Mouse (Mus musculus) MEL (cell line): Measurements from ENCODE around the gene Prm1. TPM values are rescaled to one million over a fixed set of nuclear protein-coding genes. Genes with fewer than 3 reads are reported as not detected.

Source experiments
- DNase-seq: peaks from one replicate; pipeline ENCODE4 v3.0.0; 2011; ENCODE audit warnings: low read depth, low spot score
- H3K27ac ChIP-seq: 2 replicates; pipeline ENCODE4 v1.5.1; 2012; ENCODE audit warnings: low read depth, mild to moderate bottlenecking, control low read depth, low read length, moderate library complexity; ENCODE audit not compliant: control insufficient read depth
- H3K27me3 ChIP-seq, 2 experiments: fragments of 150-350 bp in 1 of 2; sonication (generic) in 1 of 2; 2 replicates each; pipeline ENCODE4 v1.6.1; 2012; ENCODE audit warnings: low read length in 2 of 2, mild to moderate bottlenecking in 2 of 2, improper control_type of control experiment in 1 of 2, moderate library complexity in 1 of 2; ENCODE audit not compliant: insufficient read depth in 2 of 2, control insufficient read depth in 1 of 2
- H3K36me3 ChIP-seq, 2 experiments: 2 replicates each; pipeline ENCODE4 v1.6.1; 2012 to 2014; ENCODE audit warnings: low read length in 2 of 2, improper control_type of control experiment in 1 of 2, inconsistent platforms in 1 of 2, mild to moderate bottlenecking in 1 of 2; ENCODE audit not compliant: insufficient read depth in 2 of 2, control insufficient read depth in 1 of 2
- H3K4me1 ChIP-seq, 2 experiments: fragments of 150-350 bp in 1 of 2; sonication (generic) in 1 of 2; 2 replicates each; pipeline ENCODE4 v1.6.1; 2012; ENCODE audit warnings: low read length in 2 of 2, improper control_type of control experiment in 1 of 2, mild to moderate bottlenecking in 1 of 2; ENCODE audit not compliant: insufficient read depth in 2 of 2, control insufficient read depth in 1 of 2
- H3K4me3 ChIP-seq, 2 experiments: fragments of 150-350 bp in 1 of 2; sonication (generic) in 1 of 2; 2 replicates each; pipeline ENCODE4 v1.5.1; 2012; ENCODE audit warnings: low read depth in 2 of 2, low read length in 2 of 2, mild to moderate bottlenecking in 2 of 2, moderate library complexity in 2 of 2, control low read depth in 1 of 2, improper control_type of control experiment in 1 of 2; ENCODE audit not compliant: control insufficient read depth in 1 of 2, insufficient read depth in 1 of 2
- H3K79me2 ChIP-seq: 2 replicates; pipeline ENCODE4 v1.6.1; 2012; ENCODE audit warnings: mild to moderate bottlenecking, low read length, moderate library complexity; ENCODE audit not compliant: control insufficient read depth, poor library complexity, insufficient read depth
- H3K9ac ChIP-seq: 2 replicates; pipeline ENCODE4 v1.6.1; 2012; ENCODE audit warnings: low read depth, mild to moderate bottlenecking, control low read depth, low read length, moderate library complexity; ENCODE audit not compliant: control insufficient read depth, poor library complexity, severe bottlenecking
- H3K9me3 ChIP-seq: fragments of 150-350 bp; sonication (generic); replicated peaks from 2 replicates; pipeline ENCODE4 v1.6.1; 2012; ENCODE audit warnings: mild to moderate bottlenecking, low read length, improper control_type of control experiment, moderate library complexity; ENCODE audit not compliant: insufficient read depth
- BHLHE40 ChIP-seq: IDR thresholded peaks from 2 replicates; pipeline ENCODE4 v1.6.1; 2012; ENCODE audit warnings: low read depth, mild to moderate bottlenecking, inconsistent platforms, low read length, improper control_type of control experiment, borderline replicate concordance
- CHD1 ChIP-seq: IDR thresholded peaks from 2 replicates; pipeline ENCODE4 v1.6.1; 2012; ENCODE audit warnings: low read depth, mild to moderate bottlenecking, inconsistent platforms, low read length, improper control_type of control experiment
- CHD2 ChIP-seq: IDR thresholded peaks from 2 replicates; pipeline ENCODE4 v1.6.1; 2011; ENCODE audit warnings: low read length, improper control_type of control experiment
- CTCF ChIP-seq, 3 experiments: IDR thresholded peaks in 2 of 3; conservative IDR thresholded peaks in 1 of 3; 2 replicates each; pipeline ENCODE4 v1.5.1; 2011 to 2012; ENCODE audit warnings: low read length in 3 of 3, low read depth in 2 of 3, mild to moderate bottlenecking in 2 of 3, improper control_type of control experiment in 1 of 3, inconsistent platforms in 1 of 3, mixed read lengths in 1 of 3, moderate library complexity in 1 of 3; ENCODE audit not compliant: control insufficient read depth in 1 of 3, insufficient read depth in 1 of 3, poor library complexity in 1 of 3, severe bottlenecking in 1 of 3
- E2F4 ChIP-seq: IDR thresholded peaks from 2 replicates; pipeline ENCODE4 v1.6.1; 2011; ENCODE audit warnings: low read depth, low read length, improper control_type of control experiment, borderline replicate concordance
- ELF1 ChIP-seq: IDR thresholded peaks from 2 replicates; pipeline ENCODE4 v1.6.1; 2014; ENCODE audit warnings: low read depth, mild to moderate bottlenecking, inconsistent platforms, low read length, improper control_type of control experiment, moderate library complexity
- EP300 ChIP-seq, 2 experiments: IDR thresholded peaks; 2 replicates each; pipeline ENCODE4 v1.6.1; 2011; ENCODE audit warnings: improper control_type of control experiment in 2 of 2, low read length in 2 of 2, low read depth in 1 of 2, mild to moderate bottlenecking in 1 of 2
- ETS1 ChIP-seq: IDR thresholded peaks from 2 replicates; pipeline ENCODE4 v1.6.1; 2012; ENCODE audit warnings: low read depth, mild to moderate bottlenecking, inconsistent platforms, low read length, improper control_type of control experiment, moderate library complexity
- GABPA ChIP-seq: IDR thresholded peaks from 2 replicates; pipeline ENCODE4 v1.6.1; 2012; ENCODE audit warnings: low read depth, mild to moderate bottlenecking, inconsistent platforms, low read length, improper control_type of control experiment, moderate library complexity
- GATA1 ChIP-seq: IDR thresholded peaks from 2 replicates; pipeline ENCODE4 v1.6.1; 2011; ENCODE audit warnings: low read depth, low read length, improper control_type of control experiment
- HCFC1 ChIP-seq: IDR thresholded peaks from 2 replicates; pipeline ENCODE4 v1.6.1; 2012; ENCODE audit warnings: low read depth, mild to moderate bottlenecking, inconsistent platforms, low read length, improper control_type of control experiment, moderate library complexity
- JUND ChIP-seq: IDR thresholded peaks from 2 replicates; pipeline ENCODE4 v1.6.1; 2011; ENCODE audit warnings: low read depth, mild to moderate bottlenecking, improper control_type of control experiment, low read length
- KAT2A ChIP-seq: conservative IDR thresholded peaks from 2 replicates; pipeline ENCODE4 v1.6.1; 2012; ENCODE audit warnings: low read depth, low read length, improper control_type of control experiment, inconsistent platforms
- MAFK ChIP-seq: IDR thresholded peaks from 2 replicates; pipeline ENCODE4 v1.6.1; 2011; ENCODE audit warnings: low read depth, mild to moderate bottlenecking, low read length, improper control_type of control experiment, borderline replicate concordance
- MAX ChIP-seq: IDR thresholded peaks from 2 replicates; pipeline ENCODE4 v1.6.1; 2011; ENCODE audit warnings: low read length, improper control_type of control experiment
- MEF2A ChIP-seq: IDR thresholded peaks from 2 replicates; pipeline ENCODE4 v1.6.1; 2014; ENCODE audit warnings: low read depth, mild to moderate bottlenecking, inconsistent platforms, low read length, improper control_type of control experiment; ENCODE audit not compliant: poor library complexity, insufficient replicate concordance, severe bottlenecking; ENCODE audit errors: extremely low read depth
- MXI1 ChIP-seq: IDR thresholded peaks from 2 replicates; pipeline ENCODE4 v1.6.1; 2011; ENCODE audit warnings: mild to moderate bottlenecking, low read depth, low read length, improper control_type of control experiment
- MYB ChIP-seq: IDR thresholded peaks from 2 replicates; pipeline ENCODE4 v1.6.1; 2011; ENCODE audit warnings: mild to moderate bottlenecking, low read depth, low read length, improper control_type of control experiment
- MYC ChIP-seq: IDR thresholded peaks from 2 replicates; pipeline ENCODE4 v1.6.1; 2011; ENCODE audit warnings: low read depth, mild to moderate bottlenecking, low read length, improper control_type of control experiment, moderate library complexity
- NELFE ChIP-seq: IDR thresholded peaks from 2 replicates; pipeline ENCODE4 v1.6.1; 2011; ENCODE audit warnings: low read depth, low read length, improper control_type of control experiment
- NRF1 ChIP-seq: IDR thresholded peaks from 2 replicates; pipeline ENCODE4 v1.6.1; 2014; ENCODE audit warnings: low read depth, mild to moderate bottlenecking, inconsistent platforms, low read length, improper control_type of control experiment, moderate library complexity; ENCODE audit not compliant: poor library complexity, insufficient read depth, severe bottlenecking
- POLR2AphosphoS2 ChIP-seq: IDR thresholded peaks from 2 replicates; pipeline ENCODE4 v1.6.1; 2011; ENCODE audit warnings: low read length, improper control_type of control experiment
- POLR2AphosphoS5 ChIP-seq: IDR thresholded peaks from 2 replicates; pipeline ENCODE4 v1.6.1; 2012; ENCODE audit warnings: low read depth, borderline replicate concordance, mild to moderate bottlenecking, inconsistent platforms, low read length, moderate library complexity, mixed read lengths
- RAD21 ChIP-seq: IDR thresholded peaks from 2 replicates; pipeline ENCODE4 v1.6.1; 2011; ENCODE audit warnings: mild to moderate bottlenecking, low read depth, low read length, improper control_type of control experiment
- RCOR1 ChIP-seq: IDR thresholded peaks from 2 replicates; pipeline ENCODE4 v1.6.1; 2012; ENCODE audit warnings: low read depth, mild to moderate bottlenecking, inconsistent platforms, low read length, improper control_type of control experiment
- SIN3A ChIP-seq: IDR thresholded peaks from 2 replicates; pipeline ENCODE4 v1.6.1; 2012; ENCODE audit warnings: low read length, improper control_type of control experiment, inconsistent platforms
- SMC3 ChIP-seq: IDR thresholded peaks from 2 replicates; pipeline ENCODE4 v1.6.1; 2011; ENCODE audit warnings: low read depth, low read length, improper control_type of control experiment
- TAL1 ChIP-seq: IDR thresholded peaks from 2 replicates; pipeline ENCODE4 v1.6.1; 2012; ENCODE audit warnings: mild to moderate bottlenecking, inconsistent platforms, low read length, moderate library complexity, mixed read lengths
- TCF12 ChIP-seq: IDR thresholded peaks from 2 replicates; pipeline ENCODE4 v1.6.1; 2014; ENCODE audit warnings: low read depth, mild to moderate bottlenecking, inconsistent platforms, low read length, improper control_type of control experiment, moderate library complexity
- USF1 ChIP-seq: IDR thresholded peaks from 2 replicates; pipeline ENCODE4 v1.6.1; 2014; ENCODE audit warnings: low read depth, mild to moderate bottlenecking, inconsistent platforms, low read length, improper control_type of control experiment, moderate library complexity
- USF2 ChIP-seq, 2 experiments: IDR thresholded peaks; 2 replicates each; pipeline ENCODE4 v1.6.1; 2011 to 2012; ENCODE audit warnings: improper control_type of control experiment in 2 of 2, low read length in 2 of 2, borderline replicate concordance in 1 of 2, inconsistent platforms in 1 of 2, low read depth in 1 of 2, mild to moderate bottlenecking in 1 of 2; ENCODE audit not compliant: insufficient read depth in 1 of 2
- ZKSCAN1 ChIP-seq: IDR thresholded peaks from 2 replicates; pipeline ENCODE4 v1.6.1; 2012; ENCODE audit warnings: low read depth, mild to moderate bottlenecking, inconsistent platforms, low read length, improper control_type of control experiment, moderate library complexity
- ZMIZ1 ChIP-seq: IDR thresholded peaks from 2 replicates; pipeline ENCODE4 v1.6.1; 2012; ENCODE audit warnings: low read depth, mild to moderate bottlenecking, inconsistent platforms, low read length, improper control_type of control experiment, moderate library complexity
- polyA plus RNA-seq, 2 experiments: library from polyadenylated mRNA; stranded (reverse) in 1 of 2; unstranded in 1 of 2; fragments of >175 nt in 1 of 2; fragments of >200 nt in 1 of 2; gene quantifications; 2 replicates each; pipeline versions ENCODE4 v1.2.1 to v1.2.4; 2012; ENCODE audit warnings: low replicate concordance in 2 of 2, low read depth in 1 of 2; ENCODE audit not compliant: insufficient read length in 2 of 2, insufficient read depth in 1 of 2, missing spikeins in 1 of 2
- total RNA-seq: library from RNA; depleted of rRNA; stranded (reverse); fragments of 300-350 nt; gene quantifications from 2 replicates; pipeline ENCODE4 v1.2.3, GENCODE M21; 2012

Gene Prm1
- total and polyA plus RNA-seq, 3 experiments: not detected

GRCm38 (mm10) chr16:10786288-10786687 is 19.4 kb downstream of the Prm1 start (continued):
- TF ChIP-seq MXI1: peak; percentile 88
- no peak for TF ChIP-seq MAFK

- H3K4me1 ChIP-seq: peaks cover 0 to 3% of the 10 kb centered on the region in 2 experiments; a peak in 1 of 4 replicates
- no peaks in the 10 kb centered on the region for H3K36me3 ChIP-seq
- no peaks in the 10 kb centered on the region; the same call in 1 of the 2 replicates for H3K79me2 ChIP-seq
- peak within 1 kb of the TSS; percentile 86 for H3K9ac ChIP-seq
- H3K9me3 ChIP-seq: no peaks in the 10 kb centered on the region
- H3K4me3 ChIP-seq: peak within 1 kb of the TSS; percentile 95 to 100
- peak within 1 kb of the TSS; percentile 72 for H3K27ac ChIP-seq
- peaks cover 0 to 4% of the 10 kb centered on the region in 2 experiments; a peak in 2 of 4 replicates for H3K27me3 ChIP-seq
- peak; percentile 94 for DNase-seq
- TF ChIP-seq GATA1 (no peak), SMC3 (no peak), KAT2A (no peak), NELFE (no peak; the same call in none of the 2 replicates), MYC (no peak), GABPA (no peak), MEF2A (no peak), TCF12 (no peak), MYB (no peak), SIN3A (peak; percentile 76), USF1 (no peak), RAD21 (no peak), EP300 (IDR thresholded peaks at IDR 0.05; ENCODE audit: low read depth in 1 of 2, low read length in 2 of 2) (no peak), POLR2AphosphoS5 (no peak), TAL1 (no peak), CHD2 (no peak), CHD1 (no peak), JUND (no peak), POLR2AphosphoS2 (no peak), RCOR1 (no peak), NRF1 (peak; percentile 82), MAFK (no peak), ZMIZ1 (no peak), ELF1 (no peak), BHLHE40 (no peak), MAX (no peak), USF2 (IDR thresholded peaks at IDR 0.05; ENCODE audit: borderline replicate concordance in 1 of 2, insufficient read depth in 1 of 2, low read depth in 1 of 2, low read length in 2 of 2) (no peak), CTCF (IDR thresholded peaks at IDR 0.05 in 2 of 3, conservative IDR thresholded peaks at IDR 0.05 in 1 of 3; ENCODE audit: control insufficient read depth in 1 of 3, insufficient read depth in 1 of 3, low read depth in 2 of 3, low read length in 3 of 3, poor library complexity in 1 of 3, severe bottlenecking in 1 of 3) (peak in 1 of 3 experiments; percentile 1; a peak in 1 of 6 replicates), HCFC1 (0 out of 2 replicates have a peak, but pooled peaks have one; percentile 16), ZKSCAN1 (no peak), ETS1 (peak; percentile 59; the same call in 1 of the 2 replicates), E2F4 (no peak)
These were observed 20.0 kb downstream of the Prm1 start, which contains the start of gene Socs1 for GRCm38 (mm10) chr16:10785371-10786231. Gene Socs1 (minus strand): TSS chr16:10785536.
